Mouse (Mus musculus) hindbrain, postnatal 0 days (tissue): ENCODE measurements around the gene Rab21. TPM values are rescaled to one million over a fixed set of nuclear protein-coding genes. Genes with fewer than 3 reads are reported as not detected.

Experiments used
- ATAC-seq: fragments of 200-750 bp; cut with Nextera tagmentation; 2 replicates; pipeline ENCODE4 v1.8.0; 2017; ENCODE audit warnings: mild to moderate bottlenecking, moderate TSS enrichment, moderate library complexity
- DNase-seq: peaks from one replicate; pipeline ENCODE4 v3.0.0-alpha.2; 2015; ENCODE audit warnings: low spot score
- H3K27ac ChIP-seq: fragments of 300-500 bp; sonication (generic); 2 replicates; pipeline ENCODE4 v1.5.1; 2014; ENCODE audit warnings: mild to moderate bottlenecking
- H3K27me3 ChIP-seq: fragments of 300-500 bp; sonication (generic); 2 replicates; pipeline ENCODE4 v1.6.1; 2014; ENCODE audit warnings: low read length, mixed read lengths; ENCODE audit not compliant: insufficient read depth
- H3K36me3 ChIP-seq: fragments of 300-500 bp; sonication (generic); 2 replicates; pipeline ENCODE4 v1.6.1; 2014; ENCODE audit warnings: low read length, mixed read lengths; ENCODE audit not compliant: insufficient read depth
- H3K4me1 ChIP-seq: fragments of 300-500 bp; sonication (generic); 2 replicates; pipeline ENCODE4 v1.6.1; 2014; ENCODE audit warnings: antibody characterized with exemption, low read length, mixed read lengths; ENCODE audit not compliant: insufficient read depth
- H3K4me2 ChIP-seq: fragments of 300-500 bp; sonication (generic); 2 replicates; pipeline ENCODE4 v1.6.1; 2014; ENCODE audit warnings: low read depth, mild to moderate bottlenecking, low read length, moderate library complexity, mixed read lengths
- H3K4me3 ChIP-seq: fragments of 300-500 bp; sonication (generic); 2 replicates; pipeline ENCODE4 v1.5.1; 2014; ENCODE audit warnings: low read length
- H3K9ac ChIP-seq: fragments of 300-500 bp; sonication (generic); replicated peaks from 2 replicates; pipeline ENCODE4 v1.6.1; 2014; ENCODE audit warnings: mild to moderate bottlenecking, low read length, moderate library complexity, mixed read lengths
- H3K9me3 ChIP-seq: fragments of 300-500 bp; sonication (generic); 2 replicates; pipeline ENCODE4 v1.6.1; 2016; ENCODE audit warnings: low read length, mixed read lengths
- CTCF ChIP-seq: IDR thresholded peaks from 2 replicates; pipeline ENCODE4 v1.5.1; 2016; ENCODE audit warnings: antibody characterized with exemption, control low read depth, low read depth
- WGBS: fragments of 180-500 bp; shearing (Covaris S2); extraction: QIAGEN DNeasy Blood & Tissue Kit; methylation state at CpG from one replicate; pipeline ENCODE4 v1.1.7; 2014; 5-methylcytosine and 5-hydroxymethylcytosine counted together
- polyA plus RNA-seq: library from polyadenylated mRNA; unstranded; fragments of >200 nt; fragmentation: Nextera tagmentation; extraction: Ambion mirVana; gene quantifications from 2 replicates; pipeline ENCODE4 v1.2.1, GENCODE M21; 2015
- total RNA-seq: library from RNA; depleted of rRNA; stranded (reverse); fragments of >200 nt; gene quantifications from 2 replicates; pipeline ENCODE4 v1.2.3, GENCODE M21; 2014; rRNA removed

Rab21 gene
- total and polyA plus RNA-seq, 2 experiments from 2014 or later, result 9.0 to 24.8 TPM

GRCm38 (mm10) chr10:115251088-115251934, 64.1 kb downstream of the Rab21 start, which contains the start of gene Tbc1d15:
Gene Tbc1d15 (minus strand): TSS chr10:115251467.
- TF ChIP-seq CTCF, result no peak
- H3K4me2 ChIP-seq, result peak within 1 kb of the TSS; percentile 73
- DNase-seq (peak; percentile 99), ATAC-seq (peak; percentile 99)
- H3K9me3 ChIP-seq, result no peaks in the 10 kb centered on the region
- H3K4me3 ChIP-seq, result peak within 1 kb of the TSS; percentile 77
- H3K36me3 ChIP-seq, result no peaks in the 10 kb centered on the region
- H3K4me1 ChIP-seq, result peaks cover 12% of the 10 kb centered on the region; the same call in 1 of the 2 replicates
- H3K27me3 ChIP-seq, result no peaks in the 10 kb centered on the region
- H3K27ac ChIP-seq, result peak within 1 kb of the TSS; percentile 59
- H3K9ac ChIP-seq, result peak within 1 kb of the TSS; percentile 76
- 1% methylated on average over 66 of the region's 67 CpGs for WGBS

- Histone ChIP-seq H3K36me3 (no peaks in the 10 kb centered on the region), H3K27ac (peak overlapping the region; percentile 59), H3K4me2 (peak overlapping the region; percentile 73), H3K4me1 (peaks cover 12% of the 10 kb centered on the region; the same call in 1 of the 2 replicates), H3K9ac (peak overlapping the region; percentile 76), H3K27me3 (no peaks in the 10 kb centered on the region), H3K9me3 (no peaks in the 10 kb centered on the region), H3K4me3 (peak overlapping the region; percentile 77)
- no peak for TF ChIP-seq CTCF
- ATAC-seq (no peak), DNase-seq (peak; percentile 12)
- 34% methylated on average over 35 of the region's 38 CpGs for WGBS
Observed at GRCm38 (mm10) chr10:115250235-115251087, 64.9 kb downstream of the Rab21 start.

GRCm38 (mm10) chr10:115248041-115248440, 67.4 kb downstream of the Rab21 start:
- no peak for TF ChIP-seq CTCF
- Histone ChIP-seq H3K4me1 (peaks cover 12% of the 10 kb centered on the region; the same call in 1 of the 2 replicates), H3K27ac (no peak overlapping the region), H3K9me3 (no peaks in the 10 kb centered on the region), H3K4me2 (peak overlapping the region; percentile 33), H3K36me3 (no peaks in the 10 kb centered on the region), H3K27me3 (no peaks in the 10 kb centered on the region), H3K4me3 (no peak overlapping the region), H3K9ac (no peak overlapping the region)
- ATAC-seq (no peak), DNase-seq (no peak)
- 30% methylated on average over 7 of the region's 7 CpGs for WGBS

GRCm38 (mm10) chr10:115245488-115245887, 69.9 kb downstream of the Rab21 start:
- no peaks in the 10 kb centered on the region for H3K9me3 ChIP-seq
- no peak for DNase-seq
- no peak for TF ChIP-seq CTCF
- no peak for ATAC-seq
- H3K9ac ChIP-seq, result no peak overlapping the region
- H3K36me3 ChIP-seq, result no peaks in the 10 kb centered on the region
- WGBS, result 92% methylated on average over 2 of the region's 2 CpGs
- H3K27ac ChIP-seq, result no peak overlapping the region
- H3K27me3 ChIP-seq, result no peaks in the 10 kb centered on the region
- H3K4me1 ChIP-seq, result peaks cover 7% of the 10 kb centered on the region; the same call in 1 of the 2 replicates
- H3K4me3 ChIP-seq, result no peak overlapping the region
- no peak overlapping the region for H3K4me2 ChIP-seq

GRCm38 (mm10) chr10:115241082-115241595, 74.3 kb downstream of the Rab21 start:
- H3K27me3 ChIP-seq, result no peaks in the 10 kb centered on the region
- no peak for ATAC-seq
- 75% methylated on average over 8 of the region's 8 CpGs for WGBS
- no peak overlapping the region for H3K27ac ChIP-seq
- H3K9ac ChIP-seq, result no peak overlapping the region
- H3K4me1 ChIP-seq, result no peaks in the 10 kb centered on the region
- DNase-seq, result peak; percentile 11
- H3K36me3 ChIP-seq, result peaks cover 4% of the 10 kb centered on the region; the same call in 1 of the 2 replicates
- H3K9me3 ChIP-seq, result no peaks in the 10 kb centered on the region
- no peak overlapping the region for H3K4me3 ChIP-seq
- peak; percentile 45 for TF ChIP-seq CTCF
- H3K4me2 ChIP-seq, result no peak overlapping the region

GRCm38 (mm10) chr10:115237931-115238330, 77.5 kb downstream of the Rab21 start:
- Histone ChIP-seq H3K4me1 (no peaks in the 10 kb centered on the region), H3K4me2 (no peak overlapping the region), H3K27me3 (no peaks in the 10 kb centered on the region), H3K27ac (no peak overlapping the region), H3K4me3 (no peak overlapping the region), H3K36me3 (peaks cover 4% of the 10 kb centered on the region; the same call in 1 of the 2 replicates), H3K9me3 (no peaks in the 10 kb centered on the region), H3K9ac (no peak overlapping the region)
- DNase-seq (no peak), ATAC-seq (no peak)
- TF ChIP-seq CTCF, result no peak
- 93% methylated on average over 4 of the region's 4 CpGs for WGBS

Other genes starting within 250 kb of the Rab21 start
- 9.8 and 14.0 TPM in 2 replicates for gene Tph2, start 130.6 kb downstream of the Rab21 start, total RNA-seq
- gene Tph2, start 130.6 kb downstream of the Rab21 start, polyA plus RNA-seq, result 13.6 and 17.9 TPM in 2 replicates
- 6.1 and 8.5 TPM in 2 replicates for gene Tbc1d15, start 64.1 kb downstream of the Rab21 start, total RNA-seq
- gene Tbc1d15, start 64.1 kb downstream of the Rab21 start, polyA plus RNA-seq, result 30.2 and 36.1 TPM in 2 replicates
- 13.5 and 49.9 TPM in 2 replicates for gene Tmem19, start 46.9 kb upstream of the Rab21 start, total RNA-seq
- 33.5 and 34.0 TPM in 2 replicates for gene Tmem19, start 46.9 kb upstream of the Rab21 start, polyA plus RNA-seq
- gene Thap2, start 68.8 kb upstream of the Rab21 start, total RNA-seq, result 6.4 and 11.8 TPM in 2 replicates
- gene Thap2, start 68.8 kb upstream of the Rab21 start, polyA plus RNA-seq, result 10.1 and 12.5 TPM in 2 replicates
- gene Zfc3h1, start 69.4 kb upstream of the Rab21 start, total RNA-seq, result 20.9 and 43.9 TPM in 2 replicates
- gene Zfc3h1, start 69.4 kb upstream of the Rab21 start, polyA plus RNA-seq, result 9.8 and 11.0 TPM in 2 replicates